Mouse (Mus musculus): ENCODE results near the gene Gimap8.

Gimap8 gene

DNA sequence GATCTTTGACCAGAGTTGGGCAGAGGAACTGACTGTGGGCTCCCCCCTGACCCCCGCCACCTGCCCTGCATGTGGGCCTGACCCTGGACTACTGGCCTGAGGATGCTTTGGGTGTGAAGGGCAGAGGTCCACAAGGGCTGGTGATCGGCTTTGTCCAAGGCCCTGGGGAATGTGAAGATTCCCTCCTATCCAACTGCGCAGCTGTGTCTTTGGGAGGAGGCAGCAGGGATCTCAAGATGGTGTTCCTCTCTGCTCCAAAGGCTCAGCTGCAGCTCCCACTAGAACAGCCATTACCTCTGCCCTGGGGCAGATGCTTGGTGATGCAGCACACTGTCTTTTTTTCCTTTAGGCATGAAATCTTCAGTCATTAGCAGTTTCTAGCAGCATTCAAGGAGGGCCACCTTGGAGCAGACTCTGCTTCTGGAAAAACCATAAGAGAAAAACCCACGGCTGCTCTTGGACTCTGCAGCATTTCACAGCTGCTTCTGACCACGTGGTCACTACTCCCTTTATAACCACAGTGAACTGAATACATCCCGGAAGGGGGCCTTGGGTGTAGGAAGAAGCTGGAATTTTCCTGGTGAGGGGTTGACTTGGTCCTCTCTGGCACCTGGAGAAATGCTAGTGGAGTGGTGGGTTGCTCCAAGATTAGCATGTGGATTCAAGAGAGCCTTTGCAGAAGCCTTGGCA, 9.1 kb upstream of the Gimap8 start:
- DNase-seq (ENCODE audit: low spot score): no peak

DNA sequence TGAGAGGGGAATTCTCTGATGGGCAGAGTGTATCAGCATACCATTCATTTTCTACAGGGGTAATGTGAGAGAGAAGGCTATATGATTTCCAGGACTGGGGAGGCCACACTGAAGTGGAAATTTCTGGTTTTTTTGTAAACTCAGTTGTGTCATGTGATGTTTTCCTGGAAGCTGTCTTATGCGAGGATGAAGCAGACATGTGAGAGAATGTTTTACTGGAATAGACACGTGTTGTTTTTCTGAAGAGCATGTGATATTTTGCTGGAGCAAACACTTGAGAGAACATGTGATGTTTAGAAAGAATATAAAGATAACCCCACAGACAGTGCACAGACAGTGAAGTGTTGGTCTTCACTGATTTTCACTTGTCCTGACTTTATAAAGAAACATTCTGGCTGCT, 8.5 kb upstream of the Gimap8 start:
- DNase-seq (ENCODE audit: low spot score): no peak

- no peak for DNase-seq (ENCODE audit: low spot score)
Measured at GRCm38 (mm10) chr6:48641391-48641790, 5.6 kb upstream of the Gimap8 start.

GRCm38 (mm10) chr6:48642764-48643292, 4.2 kb upstream of the Gimap8 start:
- DNase-seq (ENCODE audit: low spot score): peak; percentile 90

DNA sequence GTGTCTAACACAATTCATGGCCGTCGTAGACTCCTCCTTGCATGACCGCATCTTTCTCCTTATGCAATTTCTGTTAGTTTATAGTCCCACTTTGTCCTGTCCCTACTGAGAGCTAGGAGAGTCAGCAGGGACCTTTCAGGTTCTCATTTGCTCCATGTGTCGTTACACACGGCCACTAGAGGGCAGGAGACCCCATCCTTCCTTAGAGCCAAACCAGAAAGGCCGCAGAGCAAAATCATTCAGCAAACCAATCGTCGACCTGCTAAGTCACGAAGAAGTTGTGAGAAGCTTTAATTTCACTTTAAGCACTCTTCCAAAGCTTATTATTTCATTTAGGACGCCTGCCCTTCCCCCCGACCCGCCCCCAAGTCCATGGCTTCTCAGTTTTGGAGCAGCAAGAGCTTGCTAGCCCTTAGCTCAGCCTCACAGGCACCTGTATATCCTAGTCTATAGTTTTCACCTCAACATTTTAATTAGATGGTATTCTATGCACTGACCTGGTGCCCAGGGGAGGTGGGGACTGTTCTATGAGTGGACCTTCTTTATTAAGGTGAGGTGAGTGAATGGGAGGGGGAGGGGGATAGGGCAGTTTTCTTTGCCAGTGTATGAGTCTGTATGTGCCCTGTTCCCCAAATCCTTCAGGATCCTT, 1.2 kb upstream of the Gimap8 start:
- peak; percentile 87 for DNase-seq (ENCODE audit: low spot score)

- no peak for DNase-seq (ENCODE audit: low spot score)
Measured at GRCm38 (mm10) chr6:48646309-48646690, 734 bp upstream of the Gimap8 start.

DNA sequence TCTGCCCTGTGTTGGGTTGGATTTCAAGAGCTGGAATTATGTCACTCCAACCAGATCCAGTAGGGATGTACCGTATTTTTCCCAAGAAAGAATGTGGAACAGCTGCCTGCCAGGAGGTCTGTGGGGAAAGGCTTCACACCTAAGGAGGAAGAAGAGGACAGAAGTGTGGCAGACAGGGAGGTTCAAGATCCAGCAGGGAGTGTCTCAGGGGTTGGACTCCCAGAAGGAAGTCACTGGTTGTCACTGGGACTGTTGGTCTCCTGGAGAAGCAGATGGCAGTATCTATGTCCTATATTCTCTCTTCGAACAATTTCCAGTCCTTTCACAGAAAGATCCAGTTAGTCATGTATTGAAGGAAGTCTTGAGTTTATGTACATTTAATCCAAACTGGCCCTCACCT, 577 bp downstream of the Gimap8 start:
- DNase-seq (ENCODE audit: low spot score): no peak

DNA sequence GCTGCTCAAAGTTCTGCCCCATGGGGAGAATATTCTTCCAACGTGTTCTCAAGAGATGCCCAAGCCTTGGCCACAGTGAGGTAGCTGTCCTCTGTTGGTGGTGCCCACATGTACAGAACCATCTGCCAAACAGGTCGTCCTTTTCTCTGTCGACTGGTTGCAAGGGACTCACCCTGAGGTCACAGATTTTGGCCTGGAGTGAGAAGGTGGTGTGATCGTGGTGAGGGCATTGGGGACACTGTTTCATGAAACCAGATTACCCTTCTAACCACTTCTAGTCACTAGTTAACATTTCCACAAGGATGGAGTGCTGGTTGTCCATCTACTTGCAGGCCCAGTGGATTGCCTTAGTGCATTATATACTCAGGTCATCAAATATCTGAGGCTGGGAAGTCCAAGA, 1.7 kb downstream of the Gimap8 start:
- no peak for DNase-seq (ENCODE audit: low spot score)

- DNase-seq (ENCODE audit: low spot score): no peak
Measured at GRCm38 (mm10) chr6:48650041-48650440, 3.0 kb downstream of the Gimap8 start.

DNA sequence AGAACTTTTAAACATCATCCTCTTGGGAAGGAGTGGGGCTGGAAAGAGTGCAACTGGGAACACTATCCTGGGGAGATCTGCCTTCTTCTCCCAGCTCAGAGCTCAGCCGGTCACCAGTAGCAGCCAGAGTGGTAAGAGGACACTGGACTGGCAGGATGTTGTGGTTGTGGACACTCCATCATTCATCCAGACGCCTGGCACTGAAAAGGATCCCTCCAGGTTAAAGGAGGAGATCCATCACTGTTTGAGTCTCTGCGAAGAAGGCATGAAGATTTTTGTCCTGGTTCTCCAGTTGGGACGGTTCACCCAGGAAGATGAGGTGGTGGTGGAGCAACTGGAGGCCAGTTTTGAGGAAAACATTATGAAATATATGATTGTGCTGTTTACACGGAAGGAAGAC, 11.7 kb downstream of the Gimap8 start:
- DNase-seq (ENCODE audit: low spot score): no peak

GRCm38 (mm10) chr6:48664750-48665149, 17.7 kb downstream of the Gimap8 start:
- DNase-seq (ENCODE audit: low spot score): no peak

DNA sequence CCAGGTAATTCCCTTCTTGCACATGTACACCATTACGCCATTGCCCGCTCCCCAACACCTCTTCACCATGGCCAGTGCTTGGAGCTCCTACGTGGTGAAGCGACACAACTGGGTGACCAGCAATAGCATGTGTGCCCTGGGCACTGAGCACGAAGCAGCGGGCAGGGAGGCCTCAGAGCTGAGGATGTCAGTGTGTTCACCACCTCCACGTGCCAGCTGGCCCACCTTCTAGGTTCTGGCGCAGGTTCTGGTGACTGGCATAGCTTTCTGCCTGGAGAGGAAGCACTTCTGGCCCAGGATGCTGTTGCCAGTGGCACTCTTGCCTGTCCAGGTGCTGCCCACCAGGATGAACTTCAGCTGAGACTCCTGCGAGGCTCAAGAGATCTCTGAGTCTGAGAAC, 18.4 kb downstream of the Gimap8 start:
- no peak for DNase-seq (ENCODE audit: low spot score)

GRCm38 (mm10) chr6:48666159-48666586, 19.1 kb downstream of the Gimap8 start:
- no peak for DNase-seq (ENCODE audit: low spot score)

DNA sequence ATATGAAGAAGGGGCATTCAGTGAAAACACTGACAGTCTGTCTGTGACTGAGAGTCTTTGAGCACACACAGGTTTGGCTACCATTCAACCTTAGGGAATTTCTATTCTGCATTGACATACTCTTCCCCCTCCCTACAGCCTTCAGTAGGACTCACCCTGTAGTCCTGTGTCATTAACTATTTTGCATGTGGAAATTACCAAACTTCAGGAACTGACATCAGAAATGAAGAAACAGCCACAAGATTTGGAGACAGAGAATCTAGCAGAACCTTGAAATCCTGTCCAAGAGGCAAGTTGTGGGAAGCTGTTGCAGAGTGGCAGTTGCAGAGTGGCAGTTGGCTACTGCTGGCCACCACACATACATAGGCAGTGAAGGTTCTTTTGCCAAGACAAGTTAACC, 21.0 kb downstream of the Gimap8 start:
- DNase-seq (ENCODE audit: low spot score): no peak

DNA sequence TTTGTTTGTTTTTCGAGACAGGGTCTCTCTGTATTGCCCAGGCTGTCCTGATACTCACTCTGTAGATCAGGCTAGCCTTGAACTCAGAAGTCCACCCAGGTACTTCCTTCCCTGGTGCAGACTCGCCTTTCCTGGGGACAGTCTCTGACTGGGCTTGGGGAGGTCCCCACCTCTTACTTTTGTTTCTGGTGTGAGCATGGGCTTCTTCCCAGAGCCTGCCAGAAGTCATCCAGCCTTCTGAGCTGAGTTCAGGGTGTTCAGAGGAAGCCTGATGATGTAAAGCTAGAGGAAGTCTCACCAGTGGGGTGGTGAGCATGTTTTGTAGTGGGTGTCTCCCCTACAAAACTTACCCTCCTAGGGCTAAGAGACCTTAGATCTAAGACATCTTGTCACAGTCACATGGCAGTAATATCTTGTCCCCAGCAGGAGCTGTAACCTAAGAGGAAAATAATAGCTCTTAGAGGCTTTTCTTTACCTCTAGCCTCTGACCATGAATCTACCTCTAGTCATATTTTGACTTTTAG, 22.5 kb downstream of the Gimap8 start:
- no peak for DNase-seq (ENCODE audit: low spot score)

DNA sequence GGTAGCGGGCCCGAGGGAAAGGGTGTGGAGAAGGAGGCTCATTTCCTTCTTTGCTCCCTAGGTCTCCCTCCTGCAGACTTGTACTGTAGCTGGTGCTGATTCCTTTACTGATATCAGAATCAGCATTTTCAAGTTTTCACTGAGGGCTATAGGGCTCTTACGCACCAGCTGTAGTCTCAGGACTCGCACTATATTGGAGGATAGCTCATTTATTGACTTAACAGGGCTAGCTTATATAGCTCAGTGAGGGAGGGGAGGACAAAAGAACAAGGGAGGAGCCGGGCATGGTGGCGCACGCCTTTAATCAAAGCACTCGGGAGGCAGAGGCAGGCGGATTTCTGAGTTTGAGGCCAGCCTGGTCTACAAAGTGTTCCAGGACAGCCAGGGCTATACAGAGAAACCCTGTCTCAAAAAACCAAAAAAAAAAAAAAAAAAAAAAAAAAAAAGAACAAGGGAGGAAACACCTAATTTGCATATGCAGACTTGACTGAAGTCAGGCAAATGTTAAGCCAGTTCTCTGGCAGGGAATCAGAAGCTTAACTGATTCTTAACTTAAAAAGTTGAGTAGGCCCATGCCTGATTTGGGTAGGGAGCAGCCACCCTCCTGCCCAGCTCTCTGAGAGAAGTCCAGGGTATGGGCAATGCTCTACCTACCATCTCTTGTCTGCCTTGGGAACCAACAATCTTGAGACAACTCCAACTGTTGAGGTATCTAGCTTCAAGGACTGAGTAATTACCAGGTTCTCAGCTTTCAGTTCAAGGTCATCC, 27.4 kb downstream of the Gimap8 start:
- no peak for DNase-seq (ENCODE audit: low spot score)

DNA sequence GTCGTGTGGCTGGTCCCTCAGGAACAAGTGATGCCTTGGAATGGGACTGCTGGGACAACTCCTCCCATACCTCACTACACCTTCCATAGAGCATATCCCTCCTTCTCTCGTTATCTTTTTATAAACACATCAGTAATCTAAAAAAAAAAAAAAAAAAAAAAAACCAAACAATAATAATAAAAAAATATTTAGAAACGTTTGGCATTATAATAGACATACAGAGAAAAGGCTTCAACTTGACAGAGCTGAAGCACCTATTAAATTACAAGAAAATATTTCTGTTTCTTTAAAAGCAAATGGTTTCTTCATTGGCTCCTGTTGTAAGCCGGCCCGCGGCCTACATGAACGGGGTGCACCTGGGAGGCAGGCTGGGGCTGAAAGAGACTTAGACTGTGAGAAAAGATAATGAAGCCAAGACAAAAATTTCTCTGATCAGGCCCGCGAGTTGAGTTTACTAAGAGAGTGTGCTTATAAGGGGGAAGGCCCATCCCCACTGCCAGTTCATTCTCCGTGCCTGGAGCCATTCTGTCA, 28.4 kb downstream of the Gimap8 start:
- no peak for DNase-seq (ENCODE audit: low spot score)

DNA sequence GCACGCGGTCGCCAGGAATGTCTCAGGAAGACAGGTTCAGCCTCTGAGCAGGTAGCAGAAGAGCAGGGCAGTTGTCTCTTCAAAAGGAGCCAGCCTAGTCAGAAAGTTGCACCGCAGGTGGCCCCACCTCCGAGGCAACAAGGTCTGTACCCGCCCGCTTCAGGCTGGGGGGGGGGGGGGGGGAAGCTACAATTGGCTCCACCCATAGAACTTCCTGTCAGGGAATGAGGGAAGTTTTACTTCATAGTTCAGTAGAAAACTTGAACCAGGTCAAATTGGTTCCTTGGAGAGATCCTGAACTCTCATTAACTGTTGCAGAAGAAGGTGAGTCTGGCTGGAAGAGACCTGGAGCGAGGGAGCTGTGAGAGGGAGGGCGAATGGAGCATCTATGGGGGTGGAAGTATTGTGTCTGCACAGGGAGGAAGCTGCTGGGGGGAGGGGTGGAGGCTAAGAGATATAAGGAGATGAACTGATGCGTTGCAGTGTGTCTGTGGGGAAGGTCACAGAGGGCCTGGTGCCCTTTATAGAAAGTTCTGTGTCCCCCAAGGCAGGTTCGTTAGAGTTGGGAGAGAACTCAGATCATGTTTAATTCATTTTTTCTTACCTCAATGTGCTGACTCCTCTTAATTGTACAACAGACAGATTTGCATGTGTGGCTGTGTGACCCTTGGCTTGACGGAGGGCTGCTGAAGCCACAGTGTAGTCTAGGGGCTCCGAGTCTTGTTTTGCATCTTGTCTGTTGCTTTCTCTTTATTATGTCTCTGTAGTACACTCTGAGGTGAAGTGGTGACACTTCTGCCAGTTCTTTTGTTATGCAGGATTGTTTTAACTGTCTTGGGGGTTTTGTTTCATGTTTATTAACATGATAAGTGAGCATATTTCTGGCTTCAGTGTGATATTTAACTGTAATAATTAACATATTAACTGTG, 29.2 kb downstream of the Gimap8 start, which contains the start of gene Gimap9:
Gimap9 (plus strand) TSS at position 199 of the 929 bp plus-strand sequence.
- DNase-seq (ENCODE audit: low spot score): peak; percentile 36

DNA sequence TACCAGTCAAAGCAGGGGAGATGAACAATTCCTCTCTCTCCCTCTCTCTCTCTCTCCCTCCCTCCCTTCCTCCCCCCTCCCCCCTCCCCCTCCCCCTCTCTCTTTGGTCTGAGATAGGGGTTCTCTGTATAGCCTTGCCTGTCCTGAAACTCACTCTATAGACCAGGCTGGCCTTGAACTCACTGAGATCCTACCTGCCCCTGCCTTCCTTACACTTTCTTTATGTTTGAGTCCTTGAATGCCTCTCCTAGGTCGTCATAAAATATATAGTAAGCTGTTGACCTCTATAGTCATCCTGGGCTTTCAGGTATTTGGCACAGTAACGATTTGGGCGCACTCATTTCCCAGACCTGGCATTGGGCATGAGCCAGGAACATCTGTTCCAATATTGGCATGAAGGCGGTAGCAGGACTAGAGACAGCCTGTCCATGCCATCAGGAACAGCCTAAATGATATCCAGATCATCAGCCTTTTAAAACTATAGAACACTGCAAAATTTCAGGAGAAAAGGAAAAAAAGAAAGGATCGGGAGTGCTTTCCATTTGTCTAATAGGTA, 29.9 kb downstream of the Gimap8 start:
- DNase-seq (ENCODE audit: low spot score): no peak

GRCm38 (mm10) chr6:48677492-48678345, 30.7 kb downstream of the Gimap8 start:
- no peak for DNase-seq (ENCODE audit: low spot score)

Measured in embryo, embryonic 10.5 days (tissue).